Mouse (Mus musculus) MEL (cell line): ENCODE data around the gene Lemd1. TPM values are rescaled to one million over a fixed set of nuclear protein-coding genes. Genes with fewer than 3 reads are reported as not detected.

Source experiments
- DNase-seq: peaks from one replicate; pipeline ENCODE4 v3.0.0; 2011; ENCODE audit warnings: low read depth, low spot score
- H3K27ac ChIP-seq: 2 replicates; pipeline ENCODE4 v1.5.1; 2012; ENCODE audit warnings: low read depth, mild to moderate bottlenecking, control low read depth, low read length, moderate library complexity; ENCODE audit not compliant: control insufficient read depth
- H3K27me3 ChIP-seq, 2 experiments: fragments of 150-350 bp in 1 of 2; sonication (generic) in 1 of 2; 2 replicates each; pipeline ENCODE4 v1.6.1; 2012; ENCODE audit warnings: low read length in 2 of 2, mild to moderate bottlenecking in 2 of 2, improper control_type of control experiment in 1 of 2, moderate library complexity in 1 of 2; ENCODE audit not compliant: insufficient read depth in 2 of 2, control insufficient read depth in 1 of 2
- H3K36me3 ChIP-seq, 2 experiments: 2 replicates each; pipeline ENCODE4 v1.6.1; 2012 to 2014; ENCODE audit warnings: low read length in 2 of 2, improper control_type of control experiment in 1 of 2, inconsistent platforms in 1 of 2, mild to moderate bottlenecking in 1 of 2; ENCODE audit not compliant: insufficient read depth in 2 of 2, control insufficient read depth in 1 of 2
- H3K4me1 ChIP-seq, 2 experiments: fragments of 150-350 bp in 1 of 2; sonication (generic) in 1 of 2; 2 replicates each; pipeline ENCODE4 v1.6.1; 2012; ENCODE audit warnings: low read length in 2 of 2, improper control_type of control experiment in 1 of 2, mild to moderate bottlenecking in 1 of 2; ENCODE audit not compliant: insufficient read depth in 2 of 2, control insufficient read depth in 1 of 2
- H3K4me3 ChIP-seq, 2 experiments: fragments of 150-350 bp in 1 of 2; sonication (generic) in 1 of 2; 2 replicates each; pipeline ENCODE4 v1.5.1; 2012; ENCODE audit warnings: low read depth in 2 of 2, low read length in 2 of 2, mild to moderate bottlenecking in 2 of 2, moderate library complexity in 2 of 2, control low read depth in 1 of 2, improper control_type of control experiment in 1 of 2; ENCODE audit not compliant: control insufficient read depth in 1 of 2, insufficient read depth in 1 of 2
- H3K79me2 ChIP-seq: 2 replicates; pipeline ENCODE4 v1.6.1; 2012; ENCODE audit warnings: mild to moderate bottlenecking, low read length, moderate library complexity; ENCODE audit not compliant: control insufficient read depth, poor library complexity, insufficient read depth
- H3K9ac ChIP-seq: 2 replicates; pipeline ENCODE4 v1.6.1; 2012; ENCODE audit warnings: low read depth, mild to moderate bottlenecking, control low read depth, low read length, moderate library complexity; ENCODE audit not compliant: control insufficient read depth, poor library complexity, severe bottlenecking
- H3K9me3 ChIP-seq: fragments of 150-350 bp; sonication (generic); replicated peaks from 2 replicates; pipeline ENCODE4 v1.6.1; 2012; ENCODE audit warnings: mild to moderate bottlenecking, low read length, improper control_type of control experiment, moderate library complexity; ENCODE audit not compliant: insufficient read depth
- BHLHE40 ChIP-seq: IDR thresholded peaks from 2 replicates; pipeline ENCODE4 v1.6.1; 2012; ENCODE audit warnings: low read depth, mild to moderate bottlenecking, inconsistent platforms, low read length, improper control_type of control experiment, borderline replicate concordance
- E2F4 ChIP-seq: IDR thresholded peaks from 2 replicates; pipeline ENCODE4 v1.6.1; 2011; ENCODE audit warnings: low read depth, low read length, improper control_type of control experiment, borderline replicate concordance
- EP300 ChIP-seq, 2 experiments: IDR thresholded peaks; 2 replicates each; pipeline ENCODE4 v1.6.1; 2011; ENCODE audit warnings: improper control_type of control experiment in 2 of 2, low read length in 2 of 2, low read depth in 1 of 2, mild to moderate bottlenecking in 1 of 2
- ETS1 ChIP-seq: IDR thresholded peaks from 2 replicates; pipeline ENCODE4 v1.6.1; 2012; ENCODE audit warnings: low read depth, mild to moderate bottlenecking, inconsistent platforms, low read length, improper control_type of control experiment, moderate library complexity
- GATA1 ChIP-seq: IDR thresholded peaks from 2 replicates; pipeline ENCODE4 v1.6.1; 2011; ENCODE audit warnings: low read depth, low read length, improper control_type of control experiment
- JUND ChIP-seq: IDR thresholded peaks from 2 replicates; pipeline ENCODE4 v1.6.1; 2011; ENCODE audit warnings: low read depth, mild to moderate bottlenecking, improper control_type of control experiment, low read length
- MAFK ChIP-seq: IDR thresholded peaks from 2 replicates; pipeline ENCODE4 v1.6.1; 2011; ENCODE audit warnings: low read depth, mild to moderate bottlenecking, low read length, improper control_type of control experiment, borderline replicate concordance
- MYC ChIP-seq: IDR thresholded peaks from 2 replicates; pipeline ENCODE4 v1.6.1; 2011; ENCODE audit warnings: low read depth, mild to moderate bottlenecking, low read length, improper control_type of control experiment, moderate library complexity
- NELFE ChIP-seq: IDR thresholded peaks from 2 replicates; pipeline ENCODE4 v1.6.1; 2011; ENCODE audit warnings: low read depth, low read length, improper control_type of control experiment
- NRF1 ChIP-seq: IDR thresholded peaks from 2 replicates; pipeline ENCODE4 v1.6.1; 2014; ENCODE audit warnings: low read depth, mild to moderate bottlenecking, inconsistent platforms, low read length, improper control_type of control experiment, moderate library complexity; ENCODE audit not compliant: poor library complexity, insufficient read depth, severe bottlenecking
- SMC3 ChIP-seq: IDR thresholded peaks from 2 replicates; pipeline ENCODE4 v1.6.1; 2011; ENCODE audit warnings: low read depth, low read length, improper control_type of control experiment
- TAL1 ChIP-seq: IDR thresholded peaks from 2 replicates; pipeline ENCODE4 v1.6.1; 2012; ENCODE audit warnings: mild to moderate bottlenecking, inconsistent platforms, low read length, moderate library complexity, mixed read lengths
- TCF12 ChIP-seq: IDR thresholded peaks from 2 replicates; pipeline ENCODE4 v1.6.1; 2014; ENCODE audit warnings: low read depth, mild to moderate bottlenecking, inconsistent platforms, low read length, improper control_type of control experiment, moderate library complexity
- USF1 ChIP-seq: IDR thresholded peaks from 2 replicates; pipeline ENCODE4 v1.6.1; 2014; ENCODE audit warnings: low read depth, mild to moderate bottlenecking, inconsistent platforms, low read length, improper control_type of control experiment, moderate library complexity
- USF2 ChIP-seq, 2 experiments: IDR thresholded peaks; 2 replicates each; pipeline ENCODE4 v1.6.1; 2011 to 2012; ENCODE audit warnings: improper control_type of control experiment in 2 of 2, low read length in 2 of 2, borderline replicate concordance in 1 of 2, inconsistent platforms in 1 of 2, low read depth in 1 of 2, mild to moderate bottlenecking in 1 of 2; ENCODE audit not compliant: insufficient read depth in 1 of 2
- polyA plus RNA-seq, 2 experiments: library from polyadenylated mRNA; stranded (reverse) in 1 of 2; unstranded in 1 of 2; fragments of >175 nt in 1 of 2; fragments of >200 nt in 1 of 2; gene quantifications; 2 replicates each; pipeline versions ENCODE4 v1.2.1 to v1.2.4; 2012; ENCODE audit warnings: low replicate concordance in 2 of 2, low read depth in 1 of 2; ENCODE audit not compliant: insufficient read length in 2 of 2, insufficient read depth in 1 of 2, missing spikeins in 1 of 2
- total RNA-seq: library from RNA; depleted of rRNA; stranded (reverse); fragments of 300-350 nt; gene quantifications from 2 replicates; pipeline ENCODE4 v1.2.3, GENCODE M21; 2012

Gene Lemd1
- total and polyA plus RNA-seq, 3 experiments: not detected

- Histone ChIP-seq H3K27ac (no peak overlapping the region), H3K36me3 (no peaks in the 10 kb centered on the region; a peak in 1 of 4 replicates)
- TF ChIP-seq BHLHE40 (no peak), USF2 (IDR thresholded peaks at IDR 0.05; ENCODE audit: borderline replicate concordance in 1 of 2, insufficient read depth in 1 of 2, low read depth in 1 of 2, low read length in 2 of 2) (no peak), TAL1 (no peak), TCF12 (no peak), JUND (no peak), ETS1 (no peak), E2F4 (no peak), NRF1 (no peak), EP300 (IDR thresholded peaks at IDR 0.05; ENCODE audit: low read depth in 1 of 2, low read length in 2 of 2) (no peak), SMC3 (no peak)
- TF ChIP-seq, all 39 proteins: peak for 0
- H3K79me2 ChIP-seq: no peaks in the 10 kb centered on the region
- H3K4me1 ChIP-seq: peaks cover 0 to 4% of the 10 kb centered on the region in 2 experiments; a peak in 1 of 4 replicates
- H3K9ac ChIP-seq: no peak overlapping the region
- H3K4me3 ChIP-seq: no peak overlapping the region
- no peak for DNase-seq
- no peaks in the 10 kb centered on the region for H3K9me3 ChIP-seq
- no peaks in the 10 kb centered on the region; a peak in 1 of 4 replicates for H3K27me3 ChIP-seq
Measured at GRCm38 (mm10) chr1:132150171-132150570, 41.1 kb upstream of the Lemd1 start.

- Histone ChIP-seq H3K27me3 (no peaks in the 10 kb centered on the region; a peak in 1 of 4 replicates), H3K9ac (no peak overlapping the region), H3K4me1 (peaks cover 0 to 4% of the 10 kb centered on the region in 2 experiments; a peak in 1 of 4 replicates), H3K36me3 (no peaks in the 10 kb centered on the region; a peak in 1 of 4 replicates), H3K4me3 (no peak overlapping the region), H3K9me3 (no peaks in the 10 kb centered on the region), H3K27ac (no peak overlapping the region), H3K79me2 (no peaks in the 10 kb centered on the region)
- no peak for DNase-seq
- no peak for TF ChIP-seq MYC
- no peak for TF ChIP-seq MAFK
- no peak for TF ChIP-seq NELFE
- no peak for TF ChIP-seq USF1
- TF ChIP-seq GATA1: no peak
- no peak for TF ChIP-seq BHLHE40
Measured at GRCm38 (mm10) chr1:132150817-132151601, 40.2 kb upstream of the Lemd1 start.
